Mouse (Mus musculus) intestine, postnatal 0 days (tissue): ENCODE measurements around the gene Rnft2. TPM values are rescaled to one million over a fixed set of nuclear protein-coding genes. Genes with fewer than 3 reads are reported as not detected.
A peak's percentile ranks its signal among the peaks of the same experiment; 100 is the strongest.

Experiments used
- ATAC-seq: fragments of 200-750 bp; cut with Nextera tagmentation; 2 replicates; pipeline ENCODE4 v1.8.0; 2017; ENCODE audit warnings: mild to moderate bottlenecking, moderate TSS enrichment, moderate library complexity
- H3K27ac ChIP-seq: fragments of 300-500 bp; sonication (generic); 2 replicates; pipeline ENCODE4 v1.5.1; 2014; ENCODE audit warnings: mild to moderate bottlenecking, low read depth, low read length, moderate library complexity
- H3K27me3 ChIP-seq: fragments of 300-500 bp; sonication (generic); replicated peaks from 2 replicates; pipeline ENCODE4 v1.6.1; 2014; ENCODE audit warnings: low read length, mixed read lengths; ENCODE audit not compliant: control insufficient read depth, insufficient read depth
- H3K36me3 ChIP-seq: fragments of 300-500 bp; sonication (generic); 2 replicates; pipeline ENCODE4 v1.6.1; 2014; ENCODE audit warnings: mild to moderate bottlenecking, moderate library complexity; ENCODE audit not compliant: control insufficient read depth, insufficient read depth
- H3K4me1 ChIP-seq: fragments of 300-500 bp; sonication (generic); replicated peaks from 2 replicates; pipeline ENCODE4 v1.6.1; 2014; ENCODE audit warnings: antibody characterized with exemption, low read length, mixed read lengths; ENCODE audit not compliant: control insufficient read depth, insufficient read depth
- H3K4me2 ChIP-seq: fragments of 300-500 bp; sonication (generic); replicated peaks from 2 replicates; pipeline ENCODE4 v1.6.1; 2014; ENCODE audit warnings: low read depth, mild to moderate bottlenecking, moderate library complexity
- H3K4me3 ChIP-seq: fragments of 300-500 bp; sonication (generic); 2 replicates; pipeline ENCODE4 v1.5.1; 2014; ENCODE audit warnings: low read depth, low read length
- H3K9ac ChIP-seq: fragments of 300-500 bp; sonication (generic); 2 replicates; pipeline ENCODE4 v1.6.1; 2014; ENCODE audit warnings: mild to moderate bottlenecking, low read depth, low read length
- H3K9me3 ChIP-seq: fragments of 300-500 bp; sonication (generic); 2 replicates; pipeline ENCODE4 v1.6.1; 2016; ENCODE audit warnings: mixed run types; ENCODE audit not compliant: control insufficient read depth
- CTCF ChIP-seq: sonication (generic); IDR thresholded peaks from 2 replicates; pipeline ENCODE4 v1.5.1; 2016; ENCODE audit warnings: low read depth, mild to moderate bottlenecking, control low read depth, antibody characterized with exemption, moderate library complexity
- WGBS: fragments of 180-500 bp; shearing (Covaris S2); extraction: QIAGEN DNeasy Blood & Tissue Kit; methylation state at CpG from one replicate; pipeline ENCODE4 v1.1.7; 2014; 5-methylcytosine and 5-hydroxymethylcytosine counted together
- polyA plus RNA-seq: library from polyadenylated mRNA; unstranded; fragments of >200 nt; fragmentation: Nextera tagmentation; extraction: Ambion mirVana; gene quantifications from 2 replicates; pipeline ENCODE4 v1.2.1, GENCODE M21; 2015

Gene Rnft2
- polyA plus RNA-seq, 1 experiment from 2014 or later, result 0.42 TPM

DNA sequence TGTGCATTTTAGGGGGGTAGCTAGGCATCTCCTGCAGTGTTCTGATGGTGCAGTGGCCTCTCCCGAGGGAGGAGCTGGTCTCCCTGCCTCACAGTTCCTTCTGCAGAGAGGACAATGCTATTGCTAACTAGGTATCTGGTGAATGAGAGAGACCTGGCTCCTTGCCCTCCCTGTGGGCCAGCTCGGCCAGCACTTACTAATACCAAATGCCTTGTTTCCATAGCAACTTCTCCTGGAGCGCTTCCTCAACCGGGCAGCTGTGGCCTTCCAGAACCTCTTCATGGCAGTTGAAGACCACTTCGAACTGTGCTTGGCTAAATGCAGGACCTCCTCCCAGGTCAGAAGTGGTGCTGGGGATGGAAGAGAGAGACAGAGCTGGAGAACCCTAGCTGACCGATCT is 14.2 kb upstream of the Rnft2 start:
- Histone ChIP-seq H3K9me3 (no peaks in the 10 kb centered on the region), H3K4me3 (no peak overlapping the region), H3K4me2 (no peak overlapping the region), H3K27ac (no peak overlapping the region), H3K27me3 (no peaks in the 10 kb centered on the region), H3K9ac (no peak overlapping the region), H3K4me1 (no peaks in the 10 kb centered on the region), H3K36me3 (peaks cover 65% of the 10 kb centered on the region)
- 79% methylated on average over 6 of the region's 6 CpGs for WGBS
- no peak for ATAC-seq
- TF ChIP-seq CTCF, result no peak

- Histone ChIP-seq H3K4me2 (no peak overlapping the region), H3K4me3 (no peak overlapping the region), H3K27me3 (no peaks in the 10 kb centered on the region), H3K36me3 (peaks cover 51% of the 10 kb centered on the region), H3K9me3 (no peaks in the 10 kb centered on the region), H3K27ac (no peak overlapping the region), H3K9ac (no peak overlapping the region), H3K4me1 (no peaks in the 10 kb centered on the region)
- peak; percentile 36 for TF ChIP-seq CTCF
- ATAC-seq, result no peak
- 92% methylated on average over 4 of the region's 4 CpGs for WGBS
These were observed 12.1 kb upstream of the Rnft2 start for GRCm38 (mm10) chr5:118256981-118257380.

- Histone ChIP-seq H3K4me1 (no peaks in the 10 kb centered on the region), H3K27me3 (no peaks in the 10 kb centered on the region), H3K36me3 (peaks cover 30% of the 10 kb centered on the region), H3K4me3 (no peak overlapping the region), H3K4me2 (no peak overlapping the region), H3K9ac (no peak overlapping the region), H3K27ac (no peak overlapping the region), H3K9me3 (no peaks in the 10 kb centered on the region)
- ATAC-seq, result no peak
- no peak for TF ChIP-seq CTCF
- 94% methylated on average over 3 of the region's 3 CpGs for WGBS
These were observed 8.6 kb upstream of the Rnft2 start for GRCm38 (mm10) chr5:118253551-118253950.

DNA sequence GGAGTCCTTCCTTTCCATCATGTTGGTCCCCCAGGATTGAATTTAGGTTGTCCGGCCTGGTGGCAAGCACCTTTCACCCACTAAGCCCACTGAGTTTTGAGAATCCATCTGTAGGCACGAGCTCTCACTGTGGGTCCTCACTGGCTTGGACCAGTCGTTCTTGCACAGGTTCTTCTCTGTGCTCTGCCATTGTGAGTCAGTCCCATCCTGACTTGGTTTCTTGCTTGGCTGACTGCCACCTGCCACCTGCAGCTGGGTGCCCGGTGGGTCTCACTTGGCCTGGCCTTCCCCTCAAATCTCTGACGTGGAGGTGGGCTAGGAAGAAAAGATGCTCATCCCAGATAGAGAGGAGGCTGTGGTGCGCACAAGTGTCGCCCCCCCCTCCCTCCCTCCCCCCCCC is 6.1 kb upstream of the Rnft2 start:
- 0 out of 2 replicates have a peak, but pooled peaks cover 2% of the 10 kb centered on the region for H3K4me1 ChIP-seq
- no peaks in the 10 kb centered on the region for H3K9me3 ChIP-seq
- H3K4me3 ChIP-seq, result no peak overlapping the region
- H3K27ac ChIP-seq, result no peak overlapping the region
- H3K9ac ChIP-seq, result no peak overlapping the region
- H3K36me3 ChIP-seq, result peaks cover 20% of the 10 kb centered on the region; the same call in 1 of the 2 replicates
- H3K4me2 ChIP-seq, result no peak overlapping the region
- TF ChIP-seq CTCF, result no peak
- no peaks in the 10 kb centered on the region for H3K27me3 ChIP-seq
- ATAC-seq, result no peak
- WGBS, result 88% methylated on average over 6 of the region's 7 CpGs

GRCm38 (mm10) chr5:118247378-118247777 is 2.5 kb upstream of the Rnft2 start:
- Histone ChIP-seq H3K9ac (no peak overlapping the region), H3K36me3 (peaks cover 14% of the 10 kb centered on the region; the same call in 1 of the 2 replicates), H3K4me3 (no peak overlapping the region), H3K27ac (no peak overlapping the region), H3K4me2 (no peak overlapping the region), H3K9me3 (no peaks in the 10 kb centered on the region), H3K4me1 (0 out of 2 replicates have a peak, but pooled peaks cover 6% of the 10 kb centered on the region), H3K27me3 (no peaks in the 10 kb centered on the region)
- no peak for TF ChIP-seq CTCF
- ATAC-seq, result no peak
- whole genome bisulfite sequencing, result 88% methylated on average over 8 of the region's 8 CpGs

DNA sequence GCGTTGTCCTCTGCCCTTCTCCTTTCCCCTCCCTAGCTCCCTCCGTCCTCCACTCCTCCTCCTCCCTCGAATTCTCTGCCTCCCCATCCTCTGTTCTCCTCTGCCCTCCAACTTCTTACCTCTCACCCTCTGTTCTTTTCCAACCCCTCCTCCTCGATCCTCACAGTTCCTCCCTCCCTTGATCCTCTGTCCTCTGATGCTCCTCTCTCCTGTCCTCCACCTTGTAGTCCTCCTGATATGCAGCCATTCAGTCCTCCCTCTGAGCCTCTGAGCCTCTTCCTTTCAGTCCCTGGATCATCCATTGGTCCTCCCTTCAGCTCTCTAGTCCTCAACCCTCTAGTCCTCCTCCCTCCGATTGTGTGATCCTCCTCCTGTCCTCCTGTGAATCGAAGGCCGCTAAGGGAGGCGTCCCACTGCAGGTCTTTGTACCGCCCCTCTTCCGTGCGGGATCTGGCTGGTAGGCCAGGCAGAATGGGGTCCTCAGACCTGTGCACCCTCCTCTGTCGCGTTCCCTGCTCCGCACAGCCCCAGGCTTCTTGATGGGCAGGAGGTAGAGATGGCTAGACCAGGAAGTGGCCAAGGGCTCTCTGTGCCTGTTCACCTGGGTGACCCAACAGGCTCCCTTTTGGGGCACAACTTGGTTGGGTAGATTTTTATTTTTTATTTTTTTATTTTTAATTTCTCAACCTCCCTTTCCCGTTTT is 841 bp upstream of the Rnft2 start:
- no peak; the same call in 1 of the 2 replicates for ATAC-seq
- no peaks in the 10 kb centered on the region for H3K9me3 ChIP-seq
- H3K4me1 ChIP-seq, result 0 out of 2 replicates have a peak, but pooled peaks cover 6% of the 10 kb centered on the region
- H3K36me3 ChIP-seq, result peaks cover 14% of the 10 kb centered on the region; the same call in 1 of the 2 replicates
- no peak overlapping the region for H3K27ac ChIP-seq
- WGBS, result 6% methylated on average over 15 of the region's 15 CpGs
- H3K27me3 ChIP-seq, result no peaks in the 10 kb centered on the region
- TF ChIP-seq CTCF, result no peak
- H3K4me3 ChIP-seq, result peak overlapping the region; percentile 74
- H3K9ac ChIP-seq, result peak overlapping the region; percentile 76
- H3K4me2 ChIP-seq, result peak overlapping the region; percentile 88
